ENCODE assay signal across 9 mouse cellular contexts in genomic region chr7:75983029-75983808, GRCm38 (mm10).
DNase-seq lines count a peak whose midpoint lies in the region; ATAC-seq and TF ChIP-seq lines count a peak whose summit lies in the region.
"Had no signal": no experiment of that assay in that cellular context is flagged by ENCODE, and none has a peak within 500 bp of the region (broad histone marks: within the 10 kb centered on the region; RNA-seq: fewer than 3 reads in every experiment).

No protein-coding gene starts in this region.

- H3K27me3 ChIP-seq in heart, embryonic 12.5 days (replicated peaks), result no peaks in the 10 kb centered on the region; the same call in 1 of the 2 replicates
- H3K27me3 ChIP-seq in embryonic facial prominence, embryonic 10.5 days (replicated peaks; ENCODE audit: low read depth, poor library complexity, severe bottlenecking), result peaks cover 14% of the 10 kb centered on the region
- no peaks in the 10 kb centered on the region for H3K27me3 ChIP-seq in neural tube, embryonic 11.5 days (ENCODE audit: control insufficient read depth, insufficient read depth, low read length)

- no peaks in the 10 kb centered on the region for H3K36me3 ChIP-seq in heart, embryonic 12.5 days
- H3K36me3 ChIP-seq in embryonic facial prominence, embryonic 10.5 days (replicated peaks), result no peaks in the 10 kb centered on the region
- H3K36me3 ChIP-seq in neural tube, embryonic 11.5 days (ENCODE audit: control insufficient read depth, insufficient read depth, low read length), result no peaks in the 10 kb centered on the region

- TF ChIP-seq CTCF in layer of hippocampus, adult 2 months (conservative IDR thresholded peaks at IDR 0.05), result no peak

- no peak overlapping the region for H3K27ac ChIP-seq in heart, embryonic 12.5 days (ENCODE audit: poor library complexity, severe bottlenecking)
- peak overlapping the region; percentile 63; the same call in 1 of the 2 replicates for H3K27ac ChIP-seq in embryonic facial prominence, embryonic 10.5 days (replicated peaks)
- H3K27ac ChIP-seq in layer of hippocampus, adult 2 months, result peak overlapping the region; percentile 75
- H3K27ac ChIP-seq in neural tube, embryonic 11.5 days (ENCODE audit: low read depth, low read length), result 0 out of 2 replicates have a peak overlapping the region, but pooled peaks have one; percentile 39

- ATAC-seq in heart, embryonic 12.5 days (ENCODE audit: insufficient number of reproducible peaks, low FRiP score), result no peak
- peak; percentile 90 for ATAC-seq in neural tube, embryonic 11.5 days (ENCODE audit: insufficient read depth, low FRiP score, low TSS enrichment)

- no peaks in the 10 kb centered on the region for H3K9me3 ChIP-seq in heart, embryonic 12.5 days (replicated peaks)
- no peaks in the 10 kb centered on the region for H3K9me3 ChIP-seq in embryonic facial prominence, embryonic 10.5 days
- H3K9me3 ChIP-seq in neural tube, embryonic 11.5 days (ENCODE audit: control insufficient read depth, low read length), result no peaks in the 10 kb centered on the region

- peak overlapping the region; percentile 44 for H3K4me2 ChIP-seq in heart, embryonic 12.5 days
- peak overlapping the region; percentile 37 for H3K4me2 ChIP-seq in neural tube, embryonic 11.5 days (ENCODE audit: low read depth)

- 24% methylated on average over 23 of the region's 23 CpGs for WGBS in heart, embryonic 12.5 days
- WGBS in embryonic facial prominence, embryonic 10.5 days, result 19% methylated on average over 23 of the region's 23 CpGs
- 7% methylated on average over 22 of the region's 23 CpGs for WGBS in neural tube, embryonic 11.5 days

- intact Hi-C loops in heart, postnatal 10 days (cut with DNase I), result no loop called here

- H3K4me3 ChIP-seq in heart, embryonic 12.5 days, result 0 out of 2 replicates have a peak overlapping the region, but pooled peaks have one; percentile 7
- peak overlapping the region; percentile 34 for H3K4me3 ChIP-seq in embryonic facial prominence, embryonic 10.5 days
- H3K4me3 ChIP-seq in layer of hippocampus, adult 2 months, result peak overlapping the region; percentile 3; the same call in 1 of the 2 replicates
- H3K4me3 ChIP-seq in neural tube, embryonic 11.5 days (ENCODE audit: low read depth, low read length), result no peak overlapping the region

- H3K9ac ChIP-seq in heart, embryonic 12.5 days, result no peak overlapping the region
- H3K9ac ChIP-seq in neural tube, embryonic 11.5 days (ENCODE audit: low read length), result no peak overlapping the region; the same call in 1 of the 2 replicates

- DNase-seq in heart, postnatal 10 days, result no peak
- DNase-seq in embryonic facial prominence, embryonic 10.5 days (ENCODE audit: low spot score), result peak; percentile 29
- DNase-seq in layer of hippocampus, adult 2 months (ENCODE audit: low spot score in 2 of 2), result peak; percentile 73 to 84
- DNase-seq in neural tube, embryonic 11.5 days (ENCODE audit: low spot score), result peak; percentile 77
- DNase-seq in thymus, postnatal 10 days (ENCODE audit: low spot score in 2 of 2), result no peak
- DNase-seq in adrenal gland, postnatal 25 days, result no peak
- no peak for DNase-seq in thymus, postnatal 4 days
- DNase-seq: cerebellum, adult 8-10 months had no signal

- H3K4me1 ChIP-seq in heart, embryonic 12.5 days (replicated peaks), result no peaks in the 10 kb centered on the region
- H3K4me1 ChIP-seq in embryonic facial prominence, embryonic 10.5 days, result peaks cover 7% of the 10 kb centered on the region
- H3K4me1 ChIP-seq in neural tube, embryonic 11.5 days (ENCODE audit: control insufficient read depth, insufficient read depth, low read length), result 0 out of 2 replicates have a peak, but pooled peaks cover 2% of the 10 kb centered on the region

Comparison
In these comparisons a context has a peak if more than half of its experiments do, and no peak if none do; other contexts are left out.
1. DNase-seq: peak in embryonic facial prominence, embryonic 10.5 days (single experiment), layer of hippocampus, adult 2 months (2 of 2) and neural tube, embryonic 11.5 days (single experiment); none in heart, postnatal 10 days (0 of 2), thymus, postnatal 10 days (0 of 2), adrenal gland, postnatal 25 days (single experiment) and thymus, postnatal 4 days (single experiment).